Mouse (Mus musculus) cortical plate, adult 2 months (tissue): ENCODE results near the gene Lsp1.

Experiments used
- CTCF ChIP-seq: fragments of 200-500 bp; IDR thresholded peaks from 2 replicates; pipeline ENCODE4 v1.5.1; 2011; ENCODE audit warnings: mild to moderate bottlenecking, control low read depth, low read length; ENCODE audit not compliant: insufficient read depth; ENCODE audit errors: extremely low read depth
- POLR2A ChIP-seq: fragments of 200-500 bp; IDR thresholded peaks from 2 replicates; pipeline ENCODE4 v1.6.1; 2011; ENCODE audit warnings: mild to moderate bottlenecking, low read length, control low read depth; ENCODE audit not compliant: insufficient read depth; ENCODE audit errors: extremely low read depth

GRCm38 (mm10) chr7:142507453-142507852, 46.8 kb downstream of the Lsp1 start:
- TF ChIP-seq CTCF (no peak), POLR2A (no peak)
